Mouse (Mus musculus) intestine, embryonic 16.5 days (tissue): Measurements from ENCODE around the gene 4930519G04Rik. TPM values are rescaled to one million over a fixed set of nuclear protein-coding genes. Genes with fewer than 3 reads are reported as not detected.
"Not testable (repeated sequence)": the region's sequence is repeated elsewhere in the genome, so short reads cannot be mapped to it uniquely, and the experiment has no call there.

ENCODE experiments used
- ATAC-seq: fragments of 200-750 bp; cut with Nextera tagmentation; 2 replicates; pipeline ENCODE4 v1.8.0; 2017; ENCODE audit warnings: moderate TSS enrichment, moderate library complexity
- H3K27ac ChIP-seq: fragments of 300-500 bp; sonication (generic); 2 replicates; pipeline ENCODE4 v1.5.1; 2014; ENCODE audit warnings: mild to moderate bottlenecking, low read length
- H3K27me3 ChIP-seq: fragments of 300-500 bp; sonication (generic); replicated peaks from 2 replicates; pipeline ENCODE4 v1.6.1; 2014; ENCODE audit warnings: low read length, control low read depth, mixed read lengths; ENCODE audit not compliant: control insufficient read depth, insufficient read depth
- H3K36me3 ChIP-seq: fragments of 300-500 bp; sonication (generic); 2 replicates; pipeline ENCODE4 v1.6.1; 2014; ENCODE audit warnings: low read length, control low read depth; ENCODE audit not compliant: control insufficient read depth, insufficient read depth
- H3K4me1 ChIP-seq: fragments of 300-500 bp; sonication (generic); 2 replicates; pipeline ENCODE4 v1.6.1; 2014; ENCODE audit warnings: low read length, control low read depth, mixed read lengths; ENCODE audit not compliant: control insufficient read depth, insufficient read depth
- H3K4me2 ChIP-seq: fragments of 300-500 bp; sonication (generic); 2 replicates; pipeline ENCODE4 v1.6.1; 2014; ENCODE audit warnings: low read depth, low read length, control low read depth
- H3K4me3 ChIP-seq: fragments of 300-500 bp; sonication (generic); 2 replicates; pipeline ENCODE4 v1.5.1; 2014; ENCODE audit warnings: mild to moderate bottlenecking, low read length
- H3K9ac ChIP-seq: fragments of 300-500 bp; sonication (generic); 2 replicates; pipeline ENCODE4 v1.6.1; 2014; ENCODE audit warnings: low read depth, low read length
- H3K9me3 ChIP-seq: fragments of 300-500 bp; sonication (generic); 2 replicates; pipeline ENCODE4 v1.6.1; 2016; ENCODE audit warnings: low read length, control low read depth; ENCODE audit not compliant: control insufficient read depth
- WGBS: fragments of 180-500 bp; shearing (Covaris S2); extraction: QIAGEN DNeasy Blood & Tissue Kit; methylation state at CpG from one replicate; pipeline ENCODE4 v1.1.7; 2014; 5-methylcytosine and 5-hydroxymethylcytosine counted together
- polyA plus RNA-seq: library from polyadenylated mRNA; unstranded; fragments of >200 nt; fragmentation: Nextera tagmentation; extraction: Ambion mirVana; gene quantifications from 2 replicates; pipeline ENCODE4 v1.2.1, GENCODE M21; 2015

Gene 4930519G04Rik
- polyA plus RNA-seq, 1 experiment from 2014 or later = not detected

DNA sequence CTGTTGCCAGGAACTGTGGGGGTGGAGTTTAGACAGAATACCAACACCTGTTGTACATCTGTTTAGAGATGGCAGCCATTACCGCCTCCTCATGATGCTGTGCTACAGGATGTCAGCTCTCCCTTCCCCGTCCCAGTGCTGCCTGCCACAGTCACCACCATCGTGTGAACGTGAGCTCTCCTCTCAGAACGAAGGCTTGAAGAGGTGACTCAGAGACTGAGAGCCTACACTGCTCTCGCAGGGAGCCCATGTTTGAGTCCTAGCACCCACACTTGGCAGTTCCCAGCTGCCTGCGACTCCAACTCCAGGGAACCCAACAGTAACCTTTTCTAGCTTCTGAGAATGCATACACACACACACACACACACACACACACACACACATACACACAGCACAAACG is 61.4 kb downstream of the 4930519G04Rik start:
- H3K9me3 ChIP-seq = no peaks in the 10 kb centered on the region
- no peak overlapping the region for H3K9ac ChIP-seq
- 66% methylated on average over 8 of the region's 8 CpGs for WGBS

DNA sequence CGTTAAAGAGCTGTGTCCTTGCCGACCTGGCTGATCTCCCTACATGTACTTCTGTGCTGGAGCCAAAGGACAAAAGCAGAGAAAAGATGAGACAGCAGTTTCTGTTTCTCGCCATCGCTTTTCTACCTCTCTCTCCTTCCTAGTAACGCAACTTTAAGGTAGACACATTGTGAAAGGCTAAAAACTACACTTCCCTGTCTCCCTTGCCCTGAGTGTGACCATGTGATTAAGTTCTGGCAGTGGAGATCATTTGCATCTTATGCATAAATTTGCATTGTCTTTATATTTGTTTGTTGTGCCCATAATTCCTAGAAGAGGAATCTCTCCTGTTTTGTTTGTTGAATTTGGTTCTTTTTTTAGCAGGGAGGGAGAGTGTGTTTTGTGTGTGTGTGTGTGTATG is 62.4 kb downstream of the 4930519G04Rik start:
- Histone ChIP-seq H3K4me1 (no peaks in the 10 kb centered on the region), H3K27ac (no peak overlapping the region), H3K9me3 (no peaks in the 10 kb centered on the region), H3K27me3 (no peaks in the 10 kb centered on the region), H3K4me2 (no peak overlapping the region), H3K36me3 (no peaks in the 10 kb centered on the region), H3K4me3 (no peak overlapping the region), H3K9ac (no peak overlapping the region)
- no peak for ATAC-seq
- whole genome bisulfite sequencing = 73% methylated on average over 5 of the region's 5 CpGs

More for the DNA sequence above, 61.4 kb downstream of the 4930519G04Rik start:
- no peaks in the 10 kb centered on the region for H3K27me3 ChIP-seq
- H3K4me3 ChIP-seq = no peak overlapping the region
- no peaks in the 10 kb centered on the region for H3K4me1 ChIP-seq
- H3K4me2 ChIP-seq = no peak overlapping the region
- H3K36me3 ChIP-seq = no peaks in the 10 kb centered on the region
- no peak overlapping the region for H3K27ac ChIP-seq
- no peak for ATAC-seq

DNA sequence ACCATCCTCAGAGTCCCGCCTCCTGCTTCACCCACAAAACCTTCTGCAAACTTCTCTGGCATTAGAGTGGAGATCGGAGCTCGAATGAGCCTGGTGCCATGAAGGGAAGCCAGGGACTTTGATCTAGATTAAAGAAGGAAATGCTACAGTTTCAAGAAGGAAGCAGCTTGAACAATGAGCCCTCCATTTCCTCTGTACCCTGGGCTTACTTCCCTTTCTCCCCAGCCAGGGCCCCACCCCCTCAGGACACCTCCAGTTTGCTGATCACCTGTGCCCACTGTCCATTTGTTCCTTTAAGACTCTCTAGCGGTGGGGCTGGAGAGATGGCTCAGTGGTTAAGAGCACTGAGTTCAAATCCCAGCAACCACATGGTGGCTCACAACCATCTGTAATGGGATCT is 63.3 kb downstream of the 4930519G04Rik start:
- Histone ChIP-seq H3K9me3 (no peaks in the 10 kb centered on the region), H3K9ac (no peak overlapping the region), H3K4me2 (no peak overlapping the region), H3K27me3 (no peaks in the 10 kb centered on the region), H3K4me1 (0 out of 2 replicates have a peak, but pooled peaks cover under 1% of the 10 kb centered on the region), H3K36me3 (no peaks in the 10 kb centered on the region), H3K27ac (no peak overlapping the region), H3K4me3 (no peak overlapping the region)
- WGBS = 91% methylated on average over 4 of the region's 4 CpGs
- no peak for ATAC-seq

DNA sequence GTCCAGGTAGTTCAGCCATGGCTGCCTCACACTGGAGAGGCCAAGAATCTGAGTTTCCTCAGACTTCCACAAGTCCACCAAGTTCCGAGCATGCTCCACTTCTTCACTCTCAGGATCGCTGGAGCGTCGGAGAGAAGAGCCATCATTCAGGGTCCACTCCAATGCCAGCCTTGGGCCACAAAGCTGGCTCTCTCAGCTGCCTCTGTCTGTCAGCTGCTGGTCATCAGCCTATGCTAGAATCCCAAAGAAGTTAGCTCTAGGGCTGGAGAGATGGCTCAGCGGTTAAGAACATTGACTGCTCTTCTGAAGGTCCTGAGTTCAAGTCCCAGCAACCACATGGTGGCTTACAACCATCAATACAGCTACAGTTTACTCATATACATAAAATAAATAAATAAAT is 63.9 kb downstream of the 4930519G04Rik start:
- not testable (repeated sequence) for H3K4me1 ChIP-seq, ATAC-seq, H3K9me3 ChIP-seq, H3K27ac ChIP-seq, H3K9ac ChIP-seq, H3K4me2 ChIP-seq, H3K36me3 ChIP-seq, H3K4me3 ChIP-seq, H3K27me3 ChIP-seq
- 95% methylated on average over 5 of the region's 5 CpGs for WGBS

DNA sequence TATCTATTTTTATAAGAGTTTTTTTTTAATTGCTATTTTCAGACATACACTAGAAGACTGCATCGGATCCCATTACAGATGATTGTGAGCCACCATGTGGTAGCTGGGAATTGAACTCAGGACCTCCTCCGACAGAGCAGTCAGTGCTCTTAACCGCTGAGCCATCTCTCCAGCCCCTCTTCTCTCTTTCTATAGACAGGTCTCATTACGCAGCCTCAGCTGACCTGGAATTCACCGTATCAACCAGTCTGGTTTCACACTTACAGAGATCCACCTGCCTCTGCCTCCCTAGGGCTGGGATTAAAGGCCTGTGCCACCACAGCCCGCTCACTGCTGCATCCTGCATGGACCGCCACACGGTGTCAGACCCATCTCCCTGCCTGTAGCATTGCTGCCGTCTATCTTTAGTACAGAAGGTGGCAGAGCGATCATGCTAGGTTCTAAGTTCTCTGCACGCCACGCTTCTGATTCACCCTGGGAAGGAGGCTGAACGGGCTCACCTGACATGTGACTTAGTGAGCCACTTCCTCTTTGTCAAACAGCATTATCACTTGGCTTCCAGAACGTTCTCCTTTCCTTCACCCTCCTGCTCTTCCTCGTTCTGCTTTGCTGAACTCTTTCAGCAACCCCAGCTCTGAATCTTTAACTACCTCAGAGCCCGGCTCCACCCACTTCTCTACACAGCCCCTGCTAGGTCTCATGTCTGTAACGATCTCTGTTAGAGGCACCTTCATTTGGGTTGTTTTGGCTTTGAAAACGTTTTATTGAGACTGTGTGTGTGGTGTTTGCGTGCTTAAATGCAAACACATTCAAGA is 68.3 kb downstream of the 4930519G04Rik start:
- peak; percentile 70 for ATAC-seq
- Histone ChIP-seq H3K9ac (peak overlapping the region; percentile 50), H3K27me3 (no peaks in the 10 kb centered on the region), H3K4me3 (no peak overlapping the region), H3K9me3 (0 out of 2 replicates have a peak, but pooled peaks cover 4% of the 10 kb centered on the region), H3K36me3 (no peaks in the 10 kb centered on the region), H3K4me2 (0 out of 2 replicates have a peak overlapping the region, but pooled peaks have one; percentile 1), H3K4me1 (peaks cover 12% of the 10 kb centered on the region), H3K27ac (peak overlapping the region; percentile 74)
- 64% methylated on average over 19 of the region's 19 CpGs for WGBS

DNA sequence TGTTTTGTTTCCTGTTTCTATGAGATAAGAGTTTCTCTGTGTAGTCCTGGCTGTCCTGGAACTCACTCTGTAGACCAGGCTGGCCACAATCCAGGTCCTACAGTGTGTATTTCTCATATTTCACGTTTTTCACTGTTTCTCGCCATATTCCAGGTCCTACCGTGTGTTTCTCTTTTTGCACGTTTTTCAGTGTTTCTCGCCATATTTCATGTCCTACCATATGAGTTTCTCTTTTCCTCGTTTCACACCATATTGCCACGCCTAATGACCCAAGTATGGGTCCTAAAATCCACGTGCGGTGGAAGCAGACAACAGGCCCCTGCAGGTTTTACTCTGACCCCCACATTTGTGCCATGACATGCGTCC is 68.9 kb downstream of the 4930519G04Rik start:
- 61% methylated on average over 10 of the region's 10 CpGs for WGBS
- Histone ChIP-seq H3K9me3 (0 out of 2 replicates have a peak, but pooled peaks cover 4% of the 10 kb centered on the region), H3K36me3 (no peaks in the 10 kb centered on the region), H3K9ac (peak overlapping the region; percentile 50; the same call in 1 of the 2 replicates), H3K4me1 (peaks cover 12% of the 10 kb centered on the region), H3K4me2 (0 out of 2 replicates have a peak overlapping the region, but pooled peaks have one; percentile 1), H3K4me3 (no peak overlapping the region), H3K27ac (peak overlapping the region; percentile 74), H3K27me3 (no peaks in the 10 kb centered on the region)
- peak; percentile 46 for ATAC-seq

DNA sequence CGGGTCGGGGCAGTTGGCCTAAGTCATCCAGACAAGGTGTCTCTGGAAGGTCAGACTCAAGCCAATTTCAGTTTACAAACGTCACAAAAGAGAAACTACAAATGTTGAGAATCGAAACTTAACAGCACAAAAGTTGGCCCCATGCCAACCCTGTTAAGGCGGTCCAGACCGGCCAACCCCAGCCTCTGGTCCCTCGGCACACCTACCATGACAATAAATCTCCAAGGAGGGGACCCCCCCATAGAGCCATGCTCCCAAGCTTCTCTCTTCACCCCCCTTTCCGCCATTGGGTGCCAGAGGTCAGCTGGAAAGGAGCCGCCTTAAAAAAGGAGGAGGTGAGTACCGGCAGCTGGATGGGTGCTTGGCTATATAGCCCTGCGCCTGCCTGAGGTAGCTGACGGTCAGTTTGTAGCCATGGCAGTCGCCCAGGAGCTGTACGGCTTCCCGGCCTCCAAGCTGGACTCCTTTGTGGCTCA is 69.6 kb downstream of the 4930519G04Rik start, which contains the start of gene Oasl1:
Oasl1 (plus strand) TSS at position 243 of the 476 bp plus-strand sequence.
- no peaks in the 10 kb centered on the region for H3K36me3 ChIP-seq
- H3K27me3 ChIP-seq = no peaks in the 10 kb centered on the region
- peak within 1 kb of the TSS; percentile 75 for H3K4me2 ChIP-seq
- ATAC-seq = peak; percentile 41
- peak within 1 kb of the TSS; percentile 65 for H3K9ac ChIP-seq
- peak within 1 kb of the TSS; percentile 74 for H3K27ac ChIP-seq
- H3K9me3 ChIP-seq = 0 out of 2 replicates have a peak, but pooled peaks cover 4% of the 10 kb centered on the region
- H3K4me3 ChIP-seq = peak within 1 kb of the TSS; percentile 45
- 15% methylated on average over 15 of the region's 15 CpGs for WGBS
- peaks cover 12% of the 10 kb centered on the region for H3K4me1 ChIP-seq

DNA sequence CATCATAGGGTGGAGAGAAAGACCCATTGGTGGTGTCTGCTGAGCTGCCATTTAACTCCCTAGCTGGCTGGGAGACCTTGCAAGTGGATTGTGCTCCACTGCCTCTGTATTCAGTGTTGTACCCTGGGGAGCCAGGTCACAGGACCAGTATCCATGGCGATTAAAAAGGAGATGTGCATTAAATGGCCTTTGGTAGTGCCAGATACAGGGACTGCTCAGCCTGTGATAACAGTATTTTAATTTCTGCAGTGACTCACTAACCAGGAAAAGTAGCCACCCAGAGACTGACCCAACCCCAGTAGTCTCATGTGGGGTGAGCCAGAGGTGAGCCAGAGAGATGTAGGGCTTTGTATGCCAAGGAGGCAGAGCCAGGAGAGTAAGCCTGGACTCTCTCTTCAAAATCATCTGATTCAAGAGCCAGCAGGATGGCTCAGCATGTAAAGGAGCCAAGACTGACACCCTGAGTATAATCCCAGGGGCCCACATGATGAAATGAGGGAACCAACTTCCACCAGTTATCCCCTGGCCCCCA is 72.8 kb downstream of the 4930519G04Rik start:
- WGBS = 85% methylated on average over 1 of the region's 1 CpGs
- H3K27me3 ChIP-seq = no peaks in the 10 kb centered on the region
- ATAC-seq = no peak
- H3K9me3 ChIP-seq = 0 out of 2 replicates have a peak, but pooled peaks cover 4% of the 10 kb centered on the region
- H3K9ac ChIP-seq = no peak overlapping the region
- H3K4me3 ChIP-seq = no peak overlapping the region
- H3K27ac ChIP-seq = no peak overlapping the region
- no peaks in the 10 kb centered on the region for H3K36me3 ChIP-seq
- H3K4me1 ChIP-seq = peaks cover 12% of the 10 kb centered on the region
- no peak overlapping the region for H3K4me2 ChIP-seq

DNA sequence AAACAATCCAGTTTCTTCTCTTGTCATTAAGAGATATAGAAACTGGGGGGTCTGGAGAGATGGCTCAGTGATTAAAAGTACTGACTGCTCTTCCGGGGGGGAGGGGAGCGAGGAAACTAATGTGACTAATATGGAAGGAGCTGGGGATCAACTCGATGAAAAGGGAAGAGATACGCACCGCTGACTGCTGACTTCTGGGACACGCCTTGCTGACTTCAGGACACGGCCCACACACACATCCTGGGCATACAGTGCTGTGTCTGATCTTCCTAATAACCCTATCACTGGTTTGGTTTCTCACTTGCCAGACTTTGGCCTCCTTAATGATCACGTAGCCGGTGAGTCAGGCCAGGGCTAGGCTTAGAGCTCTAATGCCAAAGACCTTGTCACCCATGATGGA is 73.3 kb downstream of the 4930519G04Rik start:
- Histone ChIP-seq H3K9ac (no peak overlapping the region), H3K4me3 (no peak overlapping the region), H3K27me3 (no peaks in the 10 kb centered on the region), H3K36me3 (no peaks in the 10 kb centered on the region), H3K9me3 (0 out of 2 replicates have a peak, but pooled peaks cover 4% of the 10 kb centered on the region), H3K4me2 (no peak overlapping the region), H3K27ac (no peak overlapping the region), H3K4me1 (peaks cover 11% of the 10 kb centered on the region)
- peak; percentile 61 for ATAC-seq
- 76% methylated on average over 9 of the region's 9 CpGs for WGBS
